Mouse (Mus musculus) sigmoid colon, adult 10 weeks (tissue): ENCODE results near the gene Dock8. TPM values are rescaled to one million over a fixed set of nuclear protein-coding genes. Genes with fewer than 3 reads are reported as not detected.

Experiments
- polyA plus RNA-seq: library from polyadenylated mRNA; stranded (reverse); fragments of 350-450 nt; fragmentation: Illumina TruSeq; extraction: RNeasy Lipid Tissue Mini Kit (QIAGEN cat#74804); gene quantifications from one replicate; pipeline ENCODE4 v1.2.3, GENCODE M21; 2014; ENCODE audit warnings: low read depth, low replicate concordance

Dock8 gene
- polyA plus RNA-seq, result 4.6 TPM

GRCm38 (mm10) chr19:24999201-24999886, at the start of gene Dock8:
TSS of gene Dock8 (plus strand) at chr19:24999534.

GRCm38 (mm10) chr19:24961172-24961962, 38.0 kb upstream of the Dock8 start, which contains the start of gene Cbwd1:
TSS of gene Cbwd1 (minus strand) at chr19:24961610.

GRCm38 (mm10) chr19:25236596-25237491, 237.5 kb downstream of the Dock8 start, which contains the start of gene Kank1:
TSS of gene Kank1 (plus strand) at chr19:25236975.

Other genes with a start within 250 kb of the Dock8 start
- gene Pgm5, start 137.7 kb upstream of the Dock8 start, polyA plus RNA-seq, result 80.5 TPM
- 611 TPM for gene Gm10053, start 123.8 kb upstream of the Dock8 start, polyA plus RNA-seq
- gene Foxd4, start 98.3 kb upstream of the Dock8 start, polyA plus RNA-seq, result not detected
- gene Cbwd1, start 37.9 kb upstream of the Dock8 start, polyA plus RNA-seq, result 40.4 TPM
- gene Kank1, start 237.4 kb downstream of the Dock8 start, polyA plus RNA-seq, result 12.4 TPM